Mouse (Mus musculus) MEL-GATA-1-ER (cell line): ENCODE results near the gene Scgb1b19.
"Not testable (repeated sequence)": the region's sequence is repeated elsewhere in the genome, so short reads cannot be mapped to it uniquely, and the experiment has no call there.

Source experiments
- DNase-seq: peaks from one replicate; pipeline ENCODE4 v3.0.0-alpha.2; 2012; ENCODE audit warnings: low read depth; ENCODE audit errors: extremely low read depth

The Scgb1b19 gene

DNA sequence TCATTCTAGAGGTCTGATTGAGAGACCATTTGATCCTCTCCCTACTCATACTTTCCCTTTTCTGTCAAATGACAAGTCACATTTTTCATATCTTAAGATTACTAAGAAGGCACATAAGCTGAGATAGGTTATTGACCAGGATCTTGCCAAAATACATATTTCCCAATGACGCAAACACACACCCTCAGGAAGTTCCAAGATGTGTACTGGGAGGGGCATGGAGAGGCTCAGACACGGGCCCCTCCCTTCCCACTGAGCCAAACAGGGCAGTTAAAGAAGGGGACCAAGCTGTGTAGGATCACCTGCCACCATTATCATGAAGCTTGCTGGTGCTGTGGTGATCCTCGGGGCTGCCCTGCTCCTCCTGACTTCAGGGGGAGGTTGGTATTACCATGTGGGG is at the start of gene Scgb1b19:
Gene Scgb1b19, plus strand, starts transcription at position 301 of the 400 bp plus-strand sequence.
- not testable (repeated sequence) for DNase-seq

DNA sequence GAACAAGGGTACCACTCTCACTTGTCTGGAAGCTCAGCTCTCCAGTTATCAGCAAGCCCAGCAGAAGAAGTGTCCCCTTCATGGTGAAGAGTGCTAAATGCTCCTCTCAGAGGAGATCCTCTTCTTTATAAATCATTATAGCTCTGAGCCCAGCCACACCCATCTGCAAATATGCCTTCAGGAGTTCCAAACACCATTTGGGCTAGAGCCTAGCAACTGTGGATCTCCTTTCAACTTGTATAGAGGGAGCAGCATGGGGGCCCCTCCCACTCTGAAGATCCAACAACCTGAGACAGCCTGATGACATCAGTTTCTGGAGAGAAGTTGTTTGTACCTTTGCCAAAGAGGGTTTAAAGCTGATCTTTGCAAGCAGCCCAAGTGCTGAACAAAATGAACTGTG is 6.9 kb upstream of the Scgb1b19 start, which contains the start of gene Scgb2b19:
Gene Scgb2b19, minus strand, starts transcription at position 101 of the 400 bp plus-strand sequence.
- DNase-seq = not testable (repeated sequence)
